Mouse (Mus musculus) liver, postnatal 0 days (tissue): ENCODE data around the gene Adgre4. TPM values are rescaled to one million over a fixed set of nuclear protein-coding genes. Genes with fewer than 3 reads are reported as not detected.
"Not testable (repeated sequence)": the region's sequence is repeated elsewhere in the genome, so short reads cannot be mapped to it uniquely, and the experiment has no call there.

Experiments used
- ATAC-seq: fragments of 200-750 bp; cut with Nextera tagmentation; 2 replicates; pipeline ENCODE4 v1.8.0; 2017; ENCODE audit warnings: mild to moderate bottlenecking, moderate library complexity
- DNase-seq: peaks from one replicate; pipeline ENCODE4 v3.0.0-alpha.2; 2016
- H3K27ac ChIP-seq: fragments of 300-500 bp; sonication (generic); 2 replicates; pipeline ENCODE4 v1.5.1; 2014; ENCODE audit warnings: antibody characterized with exemption, moderate library complexity, mild to moderate bottlenecking, low read depth
- H3K27me3 ChIP-seq: fragments of 300-500 bp; sonication (generic); 2 replicates; pipeline ENCODE4 v1.6.1; 2014; ENCODE audit warnings: low read length, control low read depth, mixed read lengths; ENCODE audit not compliant: insufficient read depth
- H3K36me3 ChIP-seq: fragments of 300-500 bp; sonication (generic); replicated peaks from 2 replicates; pipeline ENCODE4 v1.6.1; 2014; ENCODE audit warnings: mild to moderate bottlenecking, control low read depth, low read length, moderate library complexity, mixed read lengths; ENCODE audit not compliant: insufficient read depth
- H3K4me1 ChIP-seq: fragments of 300-500 bp; sonication (generic); 2 replicates; pipeline ENCODE4 v1.6.1; 2014; ENCODE audit warnings: antibody characterized with exemption, mild to moderate bottlenecking, control low read depth; ENCODE audit not compliant: insufficient read depth
- H3K4me2 ChIP-seq: fragments of 300-500 bp; sonication (generic); 2 replicates; pipeline ENCODE4 v1.6.1; 2014; ENCODE audit warnings: low read depth, mild to moderate bottlenecking, low read length, moderate library complexity, mixed read lengths
- H3K4me3 ChIP-seq: fragments of 300-500 bp; sonication (generic); 2 replicates; pipeline ENCODE4 v1.5.1; 2014; ENCODE audit warnings: low read depth, low read length
- H3K9ac ChIP-seq: fragments of 300-500 bp; sonication (generic); replicated peaks from 2 replicates; pipeline ENCODE4 v1.6.1; 2014; ENCODE audit warnings: mild to moderate bottlenecking, moderate library complexity
- H3K9me3 ChIP-seq: fragments of 300-500 bp; sonication (generic); 2 replicates; pipeline ENCODE4 v1.6.1; 2016; ENCODE audit warnings: mild to moderate bottlenecking, control low read depth, low read length, mixed read lengths
- CTCF ChIP-seq: sonication (generic); IDR thresholded peaks from 2 replicates; pipeline ENCODE4 v1.5.1; 2016; ENCODE audit warnings: antibody characterized with exemption, low read depth
- EP300 ChIP-seq: IDR thresholded peaks from 2 replicates; pipeline ENCODE4 v1.6.1; 2016; ENCODE audit warnings: antibody characterized with exemption, low read depth, mild to moderate bottlenecking
- WGBS: fragments of 180-500 bp; shearing (Covaris S2); extraction: QIAGEN DNeasy Blood & Tissue Kit; methylation state at CpG from one replicate; pipeline ENCODE4 v1.1.7; 2014; ENCODE audit not compliant: insufficient replicate concordance; 5-methylcytosine and 5-hydroxymethylcytosine counted together
- polyA plus RNA-seq: library from polyadenylated mRNA; unstranded; fragments of >200 nt; fragmentation: Nextera tagmentation; extraction: Ambion mirVana; gene quantifications from 2 replicates; pipeline ENCODE4 v1.2.1, GENCODE M21; 2015

Gene Adgre4
- polyA plus RNA-seq, 1 experiment from 2014 or later = 3.3 TPM

DNA sequence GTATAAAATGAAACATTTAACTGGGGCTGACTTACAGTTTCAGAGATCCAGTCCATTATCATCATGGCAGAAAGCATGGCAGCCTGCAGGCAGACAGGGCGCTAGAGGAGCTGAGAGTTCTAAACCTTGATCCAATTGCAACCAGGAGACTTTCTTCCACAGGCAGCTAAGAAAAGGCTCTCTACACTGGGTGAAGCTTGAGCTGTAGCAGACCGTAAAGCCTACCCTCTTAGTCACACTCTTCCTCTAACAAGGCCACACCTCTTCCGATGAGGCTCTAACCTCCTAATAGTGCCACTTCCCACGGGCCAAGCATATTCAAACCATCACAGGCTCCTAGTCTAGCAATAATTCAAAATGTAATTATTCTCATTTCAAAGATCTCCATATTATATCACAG, 127.4 kb downstream of the Adgre4 start:
- H3K27me3 ChIP-seq = no peaks in the 10 kb centered on the region
- ATAC-seq (no peak), DNase-seq (no peak)
- TF ChIP-seq CTCF (no peak), EP300 (no peak)
- 78% methylated on average over 4 of the region's 4 CpGs for WGBS
- peaks cover 11% of the 10 kb centered on the region for H3K4me1 ChIP-seq
- H3K9me3 ChIP-seq = no peaks in the 10 kb centered on the region; the same call in 1 of the 2 replicates
- no peak overlapping the region for H3K4me2 ChIP-seq
- no peak overlapping the region for H3K4me3 ChIP-seq
- H3K27ac ChIP-seq = no peak overlapping the region
- H3K9ac ChIP-seq = no peak overlapping the region
- H3K36me3 ChIP-seq = no peaks in the 10 kb centered on the region

DNA sequence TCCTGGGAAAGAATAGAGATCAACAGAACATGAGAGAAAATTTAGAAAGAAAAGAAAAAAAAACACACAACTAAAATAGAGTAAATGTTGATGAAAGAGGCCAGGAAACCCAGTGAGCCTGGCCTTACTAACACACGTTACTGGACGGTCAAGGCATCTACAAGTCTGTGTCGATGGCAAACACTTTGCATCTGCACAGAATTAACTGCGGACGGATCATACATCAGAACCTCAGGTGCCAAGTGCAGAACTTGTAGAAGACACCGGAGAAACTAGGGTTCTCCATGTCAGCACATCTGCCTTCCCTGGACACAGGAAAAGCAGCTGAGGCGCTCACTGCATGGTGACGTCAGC, 128.5 kb downstream of the Adgre4 start:
- H3K9me3 ChIP-seq, DNase-seq, H3K27me3 ChIP-seq, ATAC-seq, H3K36me3 ChIP-seq: not testable (repeated sequence)
- WGBS = 0% methylated on average over 6 of the region's 8 CpGs
- H3K4me2 ChIP-seq = peak overlapping the region; percentile 75
- peaks cover 11% of the 10 kb centered on the region for H3K4me1 ChIP-seq
- H3K4me3 ChIP-seq = peak overlapping the region; percentile 58
- H3K27ac ChIP-seq = peak overlapping the region; percentile 86
- H3K9ac ChIP-seq = peak overlapping the region; percentile 65

DNA sequence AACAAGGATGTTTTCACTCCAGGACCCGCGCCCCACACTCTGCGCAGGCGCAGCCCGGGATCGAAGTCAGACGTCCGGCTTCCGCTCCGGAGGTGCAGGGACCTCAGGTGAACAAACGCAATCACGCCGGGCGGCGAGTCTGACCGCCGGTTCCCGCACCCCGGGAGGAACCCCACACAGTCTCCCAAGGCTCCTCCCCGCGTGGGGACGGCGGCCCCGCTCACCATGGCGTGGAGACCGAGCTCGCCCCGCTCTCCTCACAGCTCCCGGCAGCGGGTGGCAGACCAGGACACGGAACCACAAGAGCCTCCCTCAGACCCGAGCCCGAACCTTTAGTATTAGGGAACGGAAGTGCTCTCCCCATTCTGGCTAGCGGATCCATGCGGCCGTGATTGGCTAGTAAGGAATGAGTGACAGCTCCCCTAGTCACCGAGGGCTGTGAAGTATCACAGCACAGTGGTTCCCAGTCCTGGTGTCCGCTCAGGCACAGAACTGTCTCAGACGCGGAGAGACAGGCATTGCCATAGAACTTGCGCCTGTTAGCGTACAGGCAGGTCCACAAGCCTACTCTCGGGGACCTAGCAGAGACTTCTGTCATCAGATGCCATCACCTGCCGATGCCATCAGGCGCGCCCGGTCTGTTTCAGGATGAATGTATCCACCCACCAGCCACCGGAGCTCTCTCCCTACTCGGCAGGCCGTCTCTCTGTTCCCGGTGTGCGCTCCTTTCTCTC, 129.0 kb downstream of the Adgre4 start, which contains the start of gene Zfp119a:
Zfp119a (minus strand) TSS at position 295 of the 734 bp plus-strand sequence.
- H3K9ac ChIP-seq = peak within 1 kb of the TSS; percentile 65
- ATAC-seq (peak; percentile 97), DNase-seq (peak; percentile 81)
- H3K27me3 ChIP-seq, H3K9me3 ChIP-seq, H3K36me3 ChIP-seq: not testable (repeated sequence)
- H3K27ac ChIP-seq = peak within 1 kb of the TSS; percentile 86
- H3K4me1 ChIP-seq = peaks cover 11% of the 10 kb centered on the region
- H3K4me2 ChIP-seq = peak within 1 kb of the TSS; percentile 75
- 2% methylated on average over 27 of the region's 53 CpGs for WGBS
- H3K4me3 ChIP-seq = peak within 1 kb of the TSS; percentile 58

DNA sequence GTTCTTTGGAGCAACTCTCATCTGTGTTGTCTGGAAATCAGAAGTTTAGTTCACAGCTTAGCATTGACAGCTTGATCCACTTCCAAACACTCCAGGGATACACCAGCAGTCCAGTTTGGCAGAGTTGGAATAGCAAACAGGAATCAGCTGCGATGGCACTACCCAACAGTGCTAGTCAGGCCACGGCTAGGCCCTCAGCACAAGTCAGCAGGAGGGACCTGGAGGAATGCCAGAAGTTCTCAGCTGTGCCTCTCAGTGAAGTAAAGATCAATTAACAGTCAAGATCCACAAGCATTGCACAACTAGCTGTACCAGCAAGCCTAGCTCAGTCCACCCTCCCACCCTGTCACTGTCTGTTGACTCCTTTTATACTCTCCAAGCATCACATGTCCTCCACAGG, 133.8 kb downstream of the Adgre4 start:
- 35% methylated on average over 2 of the region's 2 CpGs for WGBS
- Histone ChIP-seq H3K27ac (no peak overlapping the region), H3K9ac (no peak overlapping the region), H3K36me3 (no peaks in the 10 kb centered on the region), H3K4me3 (no peak overlapping the region), H3K4me2 (no peak overlapping the region), H3K9me3 (no peaks in the 10 kb centered on the region), H3K27me3 (peaks cover 4% of the 10 kb centered on the region; the same call in 1 of the 2 replicates), H3K4me1 (peaks cover 5% of the 10 kb centered on the region; the same call in 1 of the 2 replicates)
- TF ChIP-seq EP300 = no peak
- no peak for TF ChIP-seq CTCF
- peak; percentile 69 for DNase-seq
- peak; percentile 43 for ATAC-seq

DNA sequence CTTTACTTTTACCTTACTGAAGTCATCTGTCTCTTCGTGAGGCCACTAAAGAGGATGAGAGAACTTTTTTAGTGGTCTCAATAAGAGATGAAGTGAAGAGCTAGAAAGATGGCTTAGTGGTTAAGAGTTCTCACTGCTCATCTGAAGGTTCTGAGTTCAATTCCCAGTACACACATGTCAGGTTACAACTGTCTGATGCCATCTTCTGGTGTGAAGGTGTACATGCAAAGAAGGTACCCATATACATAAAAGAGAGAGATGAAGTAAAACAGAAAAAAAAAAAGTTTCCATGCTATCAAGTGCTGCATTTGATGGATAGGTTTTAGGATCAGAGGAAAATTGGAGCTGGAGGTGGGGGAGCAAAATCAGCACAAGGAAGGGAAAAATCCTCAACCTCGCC, 135.1 kb downstream of the Adgre4 start:
- Histone ChIP-seq H3K9me3 (no peaks in the 10 kb centered on the region), H3K4me1 (no peaks in the 10 kb centered on the region), H3K27ac (no peak overlapping the region), H3K36me3 (no peaks in the 10 kb centered on the region), H3K27me3 (peaks cover 4% of the 10 kb centered on the region; the same call in 1 of the 2 replicates), H3K4me2 (no peak overlapping the region), H3K4me3 (no peak overlapping the region), H3K9ac (no peak overlapping the region)
- TF ChIP-seq EP300 (no peak), CTCF (peak; percentile 32; the same call in 1 of the 2 replicates)
- no peak for ATAC-seq
- DNase-seq = no peak
- 65% methylated on average over 2 of the region's 2 CpGs for WGBS

- not testable (repeated sequence) for H3K36me3 ChIP-seq, ATAC-seq, H3K27me3 ChIP-seq, H3K4me1 ChIP-seq, H3K9me3 ChIP-seq, DNase-seq
- Histone ChIP-seq H3K27ac (peak overlapping the region; percentile 90), H3K9ac (peak overlapping the region; percentile 75; the same call in 1 of the 2 replicates), H3K4me3 (peak overlapping the region; percentile 60), H3K4me2 (peak overlapping the region; percentile 66)
- 6% methylated on average over 6 of the region's 8 CpGs for whole genome bisulfite sequencing
These were observed 142.7 kb downstream of the Adgre4 start for GRCm38 (mm10) chr17:55892406-55892955.
